Mouse (Mus musculus): Measurements from ENCODE around the gene Bri3.

Gene Bri3

DNA sequence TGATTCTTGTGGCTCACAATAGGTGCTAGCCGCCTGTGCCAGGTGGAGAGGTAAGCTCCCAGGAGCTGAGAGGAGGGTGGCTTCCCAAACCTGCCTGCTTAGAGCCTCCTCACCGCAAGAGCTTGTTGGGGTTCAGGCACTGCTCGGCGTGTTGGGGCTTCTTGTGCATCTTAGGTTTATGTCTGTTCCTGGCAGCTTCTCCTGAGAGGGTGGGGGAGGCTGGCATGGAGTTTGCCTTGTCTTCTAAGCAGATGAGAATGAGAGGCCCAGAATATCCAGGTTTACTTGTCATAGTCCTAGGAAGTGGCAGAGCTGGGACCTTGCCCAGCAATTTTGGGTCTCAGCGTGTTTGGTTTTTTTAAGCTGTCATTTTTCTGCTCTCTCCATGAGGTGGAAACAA lies 17.6 kb downstream of the Bri3 start:
- DNase-seq (ENCODE audit: low spot score in 2 of 2), result no peak

DNA sequence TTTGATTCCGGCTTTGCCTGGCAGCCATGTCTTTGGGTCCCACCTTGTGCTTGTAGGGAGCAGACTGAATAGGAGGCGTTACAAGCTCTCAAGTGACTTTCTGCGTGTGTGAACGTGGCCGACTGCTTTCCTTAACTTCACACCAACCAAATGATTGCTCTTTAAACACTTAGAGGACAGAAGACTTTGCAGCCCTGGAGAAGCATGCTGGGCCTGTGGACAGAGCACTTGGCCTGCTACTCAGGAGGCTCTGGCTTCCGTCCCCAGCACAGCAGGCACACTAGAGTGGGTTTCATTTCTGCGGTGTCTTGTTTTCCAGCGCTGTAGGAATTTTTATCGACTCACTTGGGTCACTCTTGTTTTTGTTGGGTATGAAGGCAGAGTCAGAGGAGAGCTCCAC lies 18.8 kb downstream of the Bri3 start:
- no peak for DNase-seq (ENCODE audit: low spot score in 2 of 2)

GRCm38 (mm10) chr5:144263496-144263895 lies 19.3 kb downstream of the Bri3 start:
- no peak for DNase-seq (ENCODE audit: low spot score in 2 of 2)

DNA sequence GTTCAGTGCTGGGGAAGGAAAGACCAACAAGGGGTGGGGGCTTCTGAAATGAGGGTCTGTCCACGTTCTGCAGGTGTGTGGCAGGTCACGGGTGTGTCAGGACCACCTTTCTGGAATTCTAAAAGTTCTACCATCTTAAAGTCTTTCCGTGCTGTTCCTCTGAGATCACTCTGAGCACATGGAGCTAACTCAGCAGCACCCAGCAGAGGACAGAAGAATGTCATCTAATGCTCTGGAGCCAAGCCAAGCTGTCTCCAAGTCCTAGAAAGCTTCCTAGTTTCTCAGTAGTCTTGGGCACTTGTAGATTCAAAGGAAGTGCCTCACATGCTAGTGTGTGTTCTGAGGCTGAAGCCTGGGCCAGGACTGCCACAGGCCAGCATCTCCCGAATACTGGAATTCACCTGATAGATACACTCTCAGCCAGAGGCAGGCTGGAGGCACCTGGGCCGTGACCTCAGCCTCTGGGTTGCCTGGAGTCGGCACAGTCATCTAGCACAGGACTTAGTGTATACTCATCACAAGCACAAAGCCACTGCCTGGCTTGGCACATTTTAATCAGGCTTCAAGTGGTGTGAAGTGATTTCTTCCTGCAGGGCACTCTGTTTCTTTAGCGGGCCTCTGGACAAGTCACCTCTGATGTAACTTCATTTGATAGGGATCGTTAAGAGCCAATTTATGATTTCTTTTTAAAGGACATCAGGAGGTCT lies 23.5 kb downstream of the Bri3 start:
- DNase-seq (ENCODE audit: low spot score in 2 of 2), result peak; percentile 51 to 68

- DNase-seq (ENCODE audit: low spot score in 2 of 2), result no peak
Measured at GRCm38 (mm10) chr5:144269926-144270325, 25.7 kb downstream of the Bri3 start.

DNA sequence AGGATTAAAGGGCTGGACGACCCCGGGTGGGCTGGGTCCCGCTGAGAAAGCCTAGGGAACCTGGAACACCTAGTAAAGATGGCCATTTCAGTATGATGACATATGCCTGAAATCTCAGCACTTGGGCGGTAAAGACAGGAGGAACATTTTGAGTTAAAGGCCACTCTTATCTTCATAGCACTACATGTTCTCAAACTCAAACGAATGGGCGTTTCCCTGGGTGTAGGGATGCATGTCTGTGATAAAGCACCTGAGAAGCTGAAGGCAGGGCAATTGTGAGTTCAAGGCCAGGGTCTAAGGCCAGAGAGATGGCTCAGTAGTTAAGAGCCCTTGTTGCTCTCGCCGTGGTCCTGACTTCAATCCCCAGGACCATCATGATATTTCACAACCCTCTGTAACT lies 26.2 kb downstream of the Bri3 start:
- no peak for DNase-seq (ENCODE audit: low spot score in 2 of 2)

- DNase-seq (ENCODE audit: low spot score in 2 of 2), result no peak
Measured at GRCm38 (mm10) chr5:144271118-144271517, 26.9 kb downstream of the Bri3 start.

GRCm38 (mm10) chr5:144271772-144272171 lies 27.5 kb downstream of the Bri3 start:
- no peak for DNase-seq (ENCODE audit: low spot score in 2 of 2)

DNA sequence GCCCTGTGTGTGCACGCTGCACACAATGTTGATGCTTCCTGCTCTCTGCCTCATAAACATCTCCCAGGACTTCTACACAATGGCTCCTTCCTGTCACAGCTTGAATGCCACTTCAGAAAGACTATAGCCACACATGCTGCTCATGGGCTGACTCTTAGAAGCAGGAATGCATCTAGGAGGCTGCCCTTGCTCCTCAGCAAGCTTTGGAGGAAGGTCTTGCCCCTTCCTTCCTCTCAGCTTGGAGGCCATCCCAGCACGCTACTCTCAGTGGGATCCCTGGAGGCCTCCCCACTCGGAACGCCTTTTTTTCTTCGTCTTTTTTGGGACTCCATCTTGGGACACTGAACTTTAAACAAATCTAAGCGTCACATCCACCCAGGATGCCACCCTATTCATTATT lies 30.7 kb downstream of the Bri3 start:
- DNase-seq (ENCODE audit: low spot score in 2 of 2), result no peak

- DNase-seq (ENCODE audit: low spot score in 2 of 2), result no peak
Measured at GRCm38 (mm10) chr5:144276898-144277630, 32.8 kb downstream of the Bri3 start.

DNA sequence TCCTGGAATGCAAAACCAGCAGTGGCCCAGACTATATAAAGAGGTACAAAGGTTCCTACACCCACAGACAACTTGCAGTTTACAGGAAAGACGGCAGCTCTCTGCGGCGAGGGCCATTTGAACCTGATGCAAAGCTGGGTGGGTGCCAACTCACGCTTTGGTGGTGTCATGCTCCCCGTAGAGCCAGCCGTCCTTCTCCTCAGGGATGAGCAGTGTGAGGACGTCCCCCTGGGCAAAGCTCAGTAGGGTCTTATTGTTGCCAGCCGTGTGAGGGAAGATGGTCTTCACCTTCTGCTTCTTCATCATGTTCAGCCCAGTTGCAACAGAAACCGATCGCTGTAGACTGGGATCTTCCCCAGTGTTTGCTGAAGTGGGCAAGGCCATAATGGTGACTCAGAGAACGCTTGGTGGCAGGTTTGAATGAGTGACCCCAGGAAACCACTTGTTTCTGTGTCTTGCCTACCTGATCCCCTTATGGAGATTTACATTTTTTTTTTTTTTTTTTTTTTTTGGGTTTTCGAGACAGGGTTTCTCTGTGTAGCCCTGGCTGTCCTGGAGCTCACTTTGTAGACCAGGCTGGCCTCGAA lies 34.2 kb downstream of the Bri3 start:
- no peak for DNase-seq (ENCODE audit: low spot score in 2 of 2)

DNA sequence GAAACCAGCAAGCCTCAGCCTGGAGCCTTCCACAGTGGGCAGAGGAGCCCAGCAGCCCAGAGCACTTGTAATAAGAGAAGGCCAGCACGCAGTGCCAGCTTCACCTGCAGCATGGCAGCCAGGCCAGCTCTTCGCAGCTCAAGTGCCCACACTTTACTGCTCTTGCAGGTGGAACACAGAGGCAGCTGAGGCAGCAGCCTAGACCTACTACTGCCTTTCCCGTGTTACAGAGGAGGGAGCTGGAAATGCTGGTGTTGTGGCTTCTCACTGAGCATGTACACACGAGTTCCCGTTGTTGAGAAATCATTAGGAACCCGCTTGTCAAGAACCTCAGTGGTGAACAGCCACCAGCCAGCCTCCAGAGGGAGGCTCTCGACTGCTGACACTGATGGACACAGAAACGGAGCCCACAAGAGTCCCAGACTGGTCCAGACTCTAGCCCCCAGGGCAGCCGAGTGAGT lies 34.9 kb downstream of the Bri3 start:
- DNase-seq (ENCODE audit: low spot score in 2 of 2), result no peak

DNA sequence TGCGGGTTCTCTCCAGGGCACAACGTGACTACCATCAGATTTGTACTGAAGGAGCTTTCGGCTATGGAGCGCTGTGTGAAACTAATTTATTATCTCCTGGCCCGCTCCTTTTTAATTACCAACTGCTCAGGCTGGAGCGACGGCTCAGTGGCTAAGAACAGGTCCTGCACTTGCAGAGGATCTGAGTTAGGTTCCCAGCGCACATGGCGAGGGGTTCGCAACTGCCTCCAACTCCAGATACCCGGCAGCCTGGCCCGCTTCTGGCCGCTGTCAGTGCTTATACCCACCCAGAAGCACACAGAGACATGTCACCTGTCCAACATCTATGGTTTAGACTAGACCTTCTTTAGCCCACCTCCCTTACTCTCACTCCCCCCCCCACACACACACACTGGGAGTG lies 35.7 kb downstream of the Bri3 start:
- no peak for DNase-seq (ENCODE audit: low spot score in 2 of 2)

GRCm38 (mm10) chr5:144282470-144283260 lies 38.4 kb downstream of the Bri3 start:
- peak in 1 of 2 experiments; percentile 27 for DNase-seq (ENCODE audit: low spot score in 2 of 2)

DNA sequence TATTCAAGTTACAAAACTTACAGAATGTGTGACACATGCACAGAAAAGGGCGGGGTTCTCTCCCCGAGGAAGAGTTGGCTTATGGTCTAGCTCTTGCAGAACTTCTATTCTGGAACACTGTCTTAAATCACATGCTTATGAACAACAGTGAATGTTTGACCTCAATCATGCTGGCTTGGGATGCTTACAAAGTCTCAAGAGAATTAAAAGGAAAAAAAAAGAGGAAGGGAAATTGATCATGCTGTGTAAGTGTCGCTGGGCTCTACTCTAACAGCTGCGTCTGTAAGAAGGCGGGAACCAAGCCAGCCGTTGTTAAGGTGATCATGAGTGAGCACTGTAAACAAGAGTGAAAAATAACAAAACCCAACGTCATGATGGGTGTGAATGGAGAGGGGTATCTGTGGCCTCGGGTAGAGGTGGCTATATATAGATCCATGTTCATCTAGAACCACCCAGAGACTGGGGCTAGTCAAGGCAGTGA lies 39.4 kb downstream of the Bri3 start:
- DNase-seq (ENCODE audit: low spot score in 2 of 2), result no peak

GRCm38 (mm10) chr5:144284599-144284998 lies 40.4 kb downstream of the Bri3 start:
- no peak for DNase-seq (ENCODE audit: low spot score in 2 of 2)

- DNase-seq (ENCODE audit: low spot score in 2 of 2), result no peak
Measured at GRCm38 (mm10) chr5:144286591-144287266, 42.5 kb downstream of the Bri3 start.

GRCm38 (mm10) chr5:144287267-144287820 lies 43.1 kb downstream of the Bri3 start:
- no peak for DNase-seq (ENCODE audit: low spot score in 2 of 2)

- no peak for DNase-seq (ENCODE audit: low spot score in 2 of 2)
Measured at GRCm38 (mm10) chr5:144288391-144288790, 44.2 kb downstream of the Bri3 start.

DNA sequence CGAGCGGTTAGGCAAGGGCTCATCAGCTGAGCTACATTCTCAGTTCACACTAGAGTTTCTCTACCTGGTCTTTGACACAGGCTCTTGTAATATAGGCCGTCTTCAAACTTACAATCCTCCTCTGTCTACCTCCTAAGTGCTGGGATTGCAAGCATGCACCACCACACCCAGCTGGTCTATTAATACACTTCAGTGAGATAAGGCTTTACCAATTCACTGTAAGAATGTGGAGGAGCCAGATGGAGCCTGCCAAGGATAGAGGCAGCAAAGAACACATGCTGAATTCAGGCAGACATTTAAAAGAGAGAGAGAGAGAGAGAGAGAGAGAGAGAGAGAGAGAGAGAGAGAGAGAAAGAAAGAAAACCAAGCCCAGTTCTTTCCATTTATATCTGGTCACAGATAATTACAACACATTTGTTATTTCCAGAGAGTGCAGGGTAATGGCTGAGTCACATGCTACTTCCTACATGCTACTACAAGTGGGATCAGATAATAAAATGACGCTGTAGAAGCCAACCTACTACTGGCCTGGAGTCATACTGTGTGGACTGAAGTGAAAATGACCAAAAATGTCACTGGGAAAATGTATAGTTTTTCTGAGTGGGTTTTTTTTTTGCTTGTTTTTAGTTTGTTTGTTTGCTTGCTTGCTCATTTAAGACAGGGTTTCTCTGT lies 45.7 kb downstream of the Bri3 start:
- peak; percentile 36 to 41 for DNase-seq (ENCODE audit: low spot score in 2 of 2)
